Mouse (Mus musculus) hindbrain, postnatal 0 days (tissue): ENCODE data around the gene Gm20503. TPM values are rescaled to one million over a fixed set of nuclear protein-coding genes. Genes with fewer than 3 reads are reported as not detected.

Source experiments
- ATAC-seq: fragments of 200-750 bp; cut with Nextera tagmentation; 2 replicates; pipeline ENCODE4 v1.8.0; 2017; ENCODE audit warnings: mild to moderate bottlenecking, moderate TSS enrichment, moderate library complexity
- DNase-seq: peaks from one replicate; pipeline ENCODE4 v3.0.0-alpha.2; 2015; ENCODE audit warnings: low spot score
- H3K27ac ChIP-seq: fragments of 300-500 bp; sonication (generic); 2 replicates; pipeline ENCODE4 v1.5.1; 2014; ENCODE audit warnings: mild to moderate bottlenecking
- H3K27me3 ChIP-seq: fragments of 300-500 bp; sonication (generic); 2 replicates; pipeline ENCODE4 v1.6.1; 2014; ENCODE audit warnings: low read length, mixed read lengths; ENCODE audit not compliant: insufficient read depth
- H3K36me3 ChIP-seq: fragments of 300-500 bp; sonication (generic); 2 replicates; pipeline ENCODE4 v1.6.1; 2014; ENCODE audit warnings: low read length, mixed read lengths; ENCODE audit not compliant: insufficient read depth
- H3K4me1 ChIP-seq: fragments of 300-500 bp; sonication (generic); 2 replicates; pipeline ENCODE4 v1.6.1; 2014; ENCODE audit warnings: antibody characterized with exemption, low read length, mixed read lengths; ENCODE audit not compliant: insufficient read depth
- H3K4me2 ChIP-seq: fragments of 300-500 bp; sonication (generic); 2 replicates; pipeline ENCODE4 v1.6.1; 2014; ENCODE audit warnings: low read depth, mild to moderate bottlenecking, low read length, moderate library complexity, mixed read lengths
- H3K4me3 ChIP-seq: fragments of 300-500 bp; sonication (generic); 2 replicates; pipeline ENCODE4 v1.5.1; 2014; ENCODE audit warnings: low read length
- H3K9ac ChIP-seq: fragments of 300-500 bp; sonication (generic); replicated peaks from 2 replicates; pipeline ENCODE4 v1.6.1; 2014; ENCODE audit warnings: mild to moderate bottlenecking, low read length, moderate library complexity, mixed read lengths
- H3K9me3 ChIP-seq: fragments of 300-500 bp; sonication (generic); 2 replicates; pipeline ENCODE4 v1.6.1; 2016; ENCODE audit warnings: low read length, mixed read lengths
- CTCF ChIP-seq: IDR thresholded peaks from 2 replicates; pipeline ENCODE4 v1.5.1; 2016; ENCODE audit warnings: antibody characterized with exemption, control low read depth, low read depth
- WGBS: fragments of 180-500 bp; shearing (Covaris S2); extraction: QIAGEN DNeasy Blood & Tissue Kit; methylation state at CpG from one replicate; pipeline ENCODE4 v1.1.7; 2014; 5-methylcytosine and 5-hydroxymethylcytosine counted together
- polyA plus RNA-seq: library from polyadenylated mRNA; unstranded; fragments of >200 nt; fragmentation: Nextera tagmentation; extraction: Ambion mirVana; gene quantifications from 2 replicates; pipeline ENCODE4 v1.2.1, GENCODE M21; 2015
- total RNA-seq: library from RNA; depleted of rRNA; stranded (reverse); fragments of >200 nt; gene quantifications from 2 replicates; pipeline ENCODE4 v1.2.3, GENCODE M21; 2014

Gene Gm20503
- total and polyA plus RNA-seq, 2 experiments from 2014 or later = 11.7 TPM; not detected in 1

DNA sequence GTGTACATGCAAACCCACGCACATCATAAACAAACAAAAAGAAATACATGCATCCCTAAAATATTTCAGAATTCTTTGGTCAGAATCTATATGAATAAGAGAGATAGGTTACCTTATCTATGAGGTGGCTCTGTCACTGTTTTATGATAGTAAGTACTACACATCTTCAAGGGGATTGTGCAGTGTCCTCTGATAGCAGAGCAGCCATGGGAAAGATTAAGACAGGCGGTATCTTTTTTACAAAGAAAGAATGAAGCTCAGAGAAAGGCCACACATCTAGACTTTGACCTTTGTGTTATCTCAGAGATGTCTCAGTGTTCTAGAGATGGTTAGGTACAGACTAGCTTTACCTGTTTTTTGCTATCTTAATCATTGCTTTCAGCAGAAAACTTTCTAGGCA lies 13.9 kb downstream of the Gm20503 start:
- DNase-seq (no peak), ATAC-seq (no peak)
- Histone ChIP-seq H3K4me2 (no peak overlapping the region), H3K36me3 (peaks cover 24% of the 10 kb centered on the region; the same call in 1 of the 2 replicates), H3K27ac (no peak overlapping the region), H3K4me1 (no peaks in the 10 kb centered on the region), H3K4me3 (no peak overlapping the region), H3K9ac (no peak overlapping the region), H3K9me3 (no peaks in the 10 kb centered on the region), H3K27me3 (no peaks in the 10 kb centered on the region)
- 92% methylated on average over 2 of the region's 2 CpGs for WGBS
- no peak for TF ChIP-seq CTCF

- H3K36me3 ChIP-seq = no peaks in the 10 kb centered on the region
- H3K9me3 ChIP-seq = no peaks in the 10 kb centered on the region
- peak overlapping the region; percentile 96 for H3K27ac ChIP-seq
- no peak for DNase-seq
- H3K4me3 ChIP-seq = peak overlapping the region; percentile 80
- H3K27me3 ChIP-seq = no peaks in the 10 kb centered on the region
- peaks cover 4% of the 10 kb centered on the region; the same call in 1 of the 2 replicates for H3K4me1 ChIP-seq
- WGBS = 73% methylated on average over 10 of the region's 10 CpGs
- TF ChIP-seq CTCF = no peak
- peak overlapping the region; percentile 87; the same call in 1 of the 2 replicates for H3K9ac ChIP-seq
- H3K4me2 ChIP-seq = peak overlapping the region; percentile 64
- ATAC-seq = peak; percentile 27; the same call in 1 of the 2 replicates
Observed at GRCm38 (mm10) chr4:59034325-59034917, 31.4 kb downstream of the Gm20503 start.

DNA sequence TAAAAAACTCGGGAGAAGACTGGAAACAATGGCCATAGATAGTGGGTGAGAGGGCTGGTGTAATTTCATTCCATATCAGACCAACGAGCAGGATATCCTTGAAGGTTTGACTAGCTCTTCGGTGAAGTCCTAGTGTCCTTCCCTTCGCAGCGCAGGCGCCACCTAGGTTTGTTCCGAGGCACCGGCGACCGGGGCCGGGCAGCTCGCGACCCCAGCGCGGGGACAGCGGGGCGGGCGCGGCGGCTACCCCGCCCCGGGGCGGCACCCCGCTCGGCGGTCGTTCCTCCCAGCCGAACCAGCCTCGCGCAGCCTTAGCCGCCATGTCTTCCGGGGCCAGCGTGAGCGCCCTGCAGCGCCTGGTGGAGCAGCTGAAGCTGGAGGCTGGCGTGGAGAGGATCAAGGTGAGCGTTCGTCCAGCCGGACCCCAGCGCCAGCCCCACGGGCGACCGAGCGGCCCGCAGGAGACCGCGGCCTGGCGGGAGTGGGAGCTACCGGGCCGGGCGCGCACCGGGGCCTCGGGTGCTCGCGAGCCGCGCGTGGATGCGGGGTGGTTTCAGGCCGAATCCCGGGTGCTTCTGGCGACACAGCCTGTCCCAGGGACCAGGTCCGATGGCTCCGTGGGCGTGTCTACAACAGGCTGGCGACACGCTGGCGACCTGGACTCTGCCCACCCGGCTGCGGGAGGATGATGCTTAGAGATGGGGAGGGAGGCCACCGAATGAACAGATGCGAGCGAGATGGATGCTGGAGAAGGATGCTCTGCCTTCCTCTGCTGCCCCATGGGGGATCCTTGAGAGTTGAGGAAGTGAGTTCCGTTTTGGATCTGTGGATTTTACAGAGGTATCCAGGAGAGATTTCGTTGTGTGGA lies 32.1 kb downstream of the Gm20503 start, which contains the start of gene Gng10:
Gene Gng10 (plus strand): TSS at position 171 of the 868 bp plus-strand sequence.
- peak within 1 kb of the TSS; percentile 96 for H3K27ac ChIP-seq
- peaks cover 4% of the 10 kb centered on the region; the same call in 1 of the 2 replicates for H3K4me1 ChIP-seq
- peak; percentile 26 for TF ChIP-seq CTCF
- WGBS = 15% methylated on average over 75 of the region's 76 CpGs
- H3K9ac ChIP-seq = peak within 1 kb of the TSS; percentile 87
- peak; percentile 91 for ATAC-seq
- H3K4me3 ChIP-seq = peak within 1 kb of the TSS; percentile 80
- peak; percentile 70 for DNase-seq
- peak within 1 kb of the TSS; percentile 64 for H3K4me2 ChIP-seq
- H3K9me3 ChIP-seq = no peaks in the 10 kb centered on the region
- H3K27me3 ChIP-seq = no peaks in the 10 kb centered on the region
- no peaks in the 10 kb centered on the region for H3K36me3 ChIP-seq

- TF ChIP-seq CTCF = no peak
- H3K27ac ChIP-seq = peak overlapping the region; percentile 96
- no peaks in the 10 kb centered on the region for H3K9me3 ChIP-seq
- peak overlapping the region; percentile 64 for H3K4me2 ChIP-seq
- no peaks in the 10 kb centered on the region for H3K36me3 ChIP-seq
- H3K9ac ChIP-seq = peak overlapping the region; percentile 87
- peak overlapping the region; percentile 80 for H3K4me3 ChIP-seq
- 53% methylated on average over 18 of the region's 18 CpGs for WGBS
- no peaks in the 10 kb centered on the region for H3K27me3 ChIP-seq
- ATAC-seq (peak; percentile 11; the same call in 1 of the 2 replicates), DNase-seq (peak; percentile 8)
- peaks cover 4% of the 10 kb centered on the region; the same call in 1 of the 2 replicates for H3K4me1 ChIP-seq
Observed at GRCm38 (mm10) chr4:59035786-59036350, 32.9 kb downstream of the Gm20503 start.

DNA sequence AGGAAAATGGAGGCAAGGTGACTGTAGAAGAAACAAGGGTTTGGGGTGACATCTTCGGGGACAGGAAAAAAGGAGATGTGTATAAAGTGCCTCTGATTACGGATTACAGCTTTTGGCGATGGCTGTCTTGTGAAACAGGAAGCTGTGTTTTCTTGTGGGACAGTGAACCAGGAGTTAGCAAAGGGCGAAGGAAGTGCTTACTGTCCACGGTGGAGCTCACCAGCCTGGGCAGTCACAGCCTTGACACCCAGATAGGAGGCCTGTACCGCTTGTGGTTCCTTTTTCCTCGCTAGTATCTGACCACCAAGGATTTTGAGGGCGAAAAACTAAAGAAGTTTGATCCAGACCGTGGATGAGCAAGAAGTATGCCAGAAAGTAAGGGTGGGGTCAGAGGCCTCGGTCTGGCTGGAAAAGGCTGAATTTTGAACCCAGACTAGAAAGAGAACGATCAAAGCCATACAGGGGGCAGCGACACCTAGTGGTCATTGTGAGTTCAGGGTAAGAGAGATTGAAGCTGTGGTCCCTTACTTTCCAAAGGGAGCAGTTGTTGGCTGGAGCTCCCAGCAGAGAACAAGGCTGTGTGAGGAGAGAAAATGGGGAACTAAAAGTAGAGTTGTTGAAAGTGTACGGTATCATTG lies 33.6 kb downstream of the Gm20503 start:
- WGBS = 54% methylated on average over 13 of the region's 13 CpGs
- Histone ChIP-seq H3K27me3 (no peaks in the 10 kb centered on the region), H3K4me2 (peak overlapping the region; percentile 64), H3K36me3 (no peaks in the 10 kb centered on the region), H3K4me3 (no peak overlapping the region), H3K27ac (no peak overlapping the region), H3K9ac (no peak overlapping the region), H3K4me1 (peaks cover 4% of the 10 kb centered on the region; the same call in 1 of the 2 replicates), H3K9me3 (no peaks in the 10 kb centered on the region)
- peak; percentile 85 for TF ChIP-seq CTCF
- ATAC-seq (no peak), DNase-seq (peak; percentile 81)

GRCm38 (mm10) chr4:59037525-59037924 lies 34.5 kb downstream of the Gm20503 start:
- no peak overlapping the region for H3K9ac ChIP-seq
- ATAC-seq (no peak), DNase-seq (no peak)
- peaks cover 4% of the 10 kb centered on the region; the same call in 1 of the 2 replicates for H3K4me1 ChIP-seq
- H3K4me2 ChIP-seq = no peak overlapping the region
- 89% methylated on average over 3 of the region's 3 CpGs for WGBS
- no peak overlapping the region for H3K4me3 ChIP-seq
- no peaks in the 10 kb centered on the region for H3K36me3 ChIP-seq
- H3K27me3 ChIP-seq = no peaks in the 10 kb centered on the region
- H3K27ac ChIP-seq = no peak overlapping the region
- no peaks in the 10 kb centered on the region for H3K9me3 ChIP-seq
- no peak for TF ChIP-seq CTCF
